ENCODE assay signal across 8 mouse cellular contexts in genomic region chr7:29905966-29906681, GRCm38 (mm10). TPM values are rescaled to one million over a fixed set of nuclear protein-coding genes. Genes with fewer than 3 reads are reported as not detected.
DNase-seq lines count a peak whose midpoint lies in the region; ATAC-seq lines count a peak whose summit lies in the region.

Zfp27 (minus strand) TSS chr7:29906572.

- peak within 1 kb of the TSS; percentile 89 for H3K9ac ChIP-seq in heart, embryonic 13.5 days
- H3K9ac ChIP-seq in liver, embryonic 12.5 days: peak within 1 kb of the TSS; percentile 73
- peak within 1 kb of the TSS; percentile 69 for H3K9ac ChIP-seq in stomach, embryonic 16.5 days (ENCODE audit: low read length)

- H3K4me3 ChIP-seq in brown adipose tissue, adult 24 weeks (ENCODE audit: insufficient read depth, low read depth, low read length): peak within 1 kb of the TSS; percentile 99
- peak within 1 kb of the TSS; percentile 69 for H3K4me3 ChIP-seq in heart, embryonic 13.5 days
- peak within 1 kb of the TSS; percentile 70 for H3K4me3 ChIP-seq in liver, embryonic 12.5 days
- peak within 1 kb of the TSS; percentile 77 for H3K4me3 ChIP-seq in stomach, embryonic 16.5 days (replicated peaks; ENCODE audit: low read length)

- H3K27ac ChIP-seq in brown adipose tissue, adult 24 weeks (replicated peaks; ENCODE audit: low read depth, low read length): peak within 1 kb of the TSS; percentile 94
- peak within 1 kb of the TSS; percentile 98 for H3K27ac ChIP-seq in heart, embryonic 13.5 days (replicated peaks)
- peak within 1 kb of the TSS; percentile 88 for H3K27ac ChIP-seq in liver, embryonic 12.5 days
- H3K27ac ChIP-seq in stomach, embryonic 16.5 days (ENCODE audit: low read length): peak within 1 kb of the TSS; percentile 94

- peak; percentile 69 for ATAC-seq in CD4-positive, CD25-positive, alpha-beta regulatory T cell, adult 4 months
- ATAC-seq in heart, embryonic 13.5 days (ENCODE audit: extremely low read depth, insufficient number of reproducible peaks, low FRiP score, low TSS enrichment): peak; percentile 67
- peak; percentile 80 for ATAC-seq in liver, embryonic 12.5 days
- ATAC-seq in stomach, embryonic 16.5 days (ENCODE audit: insufficient read depth, low FRiP score): peak; percentile 88

- H3K4me2 ChIP-seq in heart, embryonic 13.5 days: peak within 1 kb of the TSS; percentile 82
- peak within 1 kb of the TSS; percentile 83 for H3K4me2 ChIP-seq in liver, embryonic 12.5 days
- peak within 1 kb of the TSS; percentile 70 for H3K4me2 ChIP-seq in stomach, embryonic 16.5 days (ENCODE audit: low read depth, low read length)

- no peaks in the 10 kb centered on the region for H3K4me1 ChIP-seq in brown adipose tissue, adult 24 weeks (ENCODE audit: control insufficient read depth, insufficient read depth, insufficient read length, low read length)
- peaks cover 25% of the 10 kb centered on the region for H3K4me1 ChIP-seq in heart, embryonic 13.5 days
- peaks cover 21% of the 10 kb centered on the region for H3K4me1 ChIP-seq in liver, embryonic 12.5 days
- H3K4me1 ChIP-seq in stomach, embryonic 16.5 days (ENCODE audit: control insufficient read depth, insufficient read depth, low read length): no peaks in the 10 kb centered on the region

- peaks cover 27% of the 10 kb centered on the region for H3K36me3 ChIP-seq in heart, embryonic 13.5 days
- H3K36me3 ChIP-seq in liver, embryonic 12.5 days: peaks cover 16% of the 10 kb centered on the region
- H3K36me3 ChIP-seq in stomach, embryonic 16.5 days (ENCODE audit: control insufficient read depth, insufficient read depth, low read length): no peaks in the 10 kb centered on the region

- H3K9me3 ChIP-seq in heart, embryonic 13.5 days: no peaks in the 10 kb centered on the region
- H3K9me3 ChIP-seq in liver, embryonic 12.5 days (replicated peaks): no peaks in the 10 kb centered on the region
- no peaks in the 10 kb centered on the region for H3K9me3 ChIP-seq in stomach, embryonic 16.5 days (replicated peaks; ENCODE audit: control insufficient read depth, low read length)

- no peaks in the 10 kb centered on the region for H3K27me3 ChIP-seq in heart, embryonic 13.5 days (replicated peaks)
- H3K27me3 ChIP-seq in liver, embryonic 12.5 days (replicated peaks): no peaks in the 10 kb centered on the region
- no peaks in the 10 kb centered on the region for H3K27me3 ChIP-seq in stomach, embryonic 16.5 days (ENCODE audit: control insufficient read depth, insufficient read depth, low read length)

- under 1% methylated on average over 22 of the region's 22 CpGs for WGBS in heart, embryonic 13.5 days
- under 1% methylated on average over 22 of the region's 22 CpGs for WGBS in liver, embryonic 12.5 days (ENCODE audit: insufficient replicate concordance)
- under 1% methylated on average over 22 of the region's 22 CpGs for WGBS in stomach, embryonic 16.5 days

- peak; percentile 69 for DNase-seq in fat pad, adult 2 months (ENCODE audit: extremely low read depth, low read depth, low spot score)
- DNase-seq in kidney, postnatal 10 days: peak; percentile 75
- DNase-seq in neural tube, embryonic 10.5 days (ENCODE audit: extremely low spot score, low spot score): peak; percentile 82

RNA-seq across cellular contexts. Expression of gene Zfp27, which starts in this region (rescaled TPM):
- polyA plus RNA-seq in CD4-positive, CD25-positive, alpha-beta regulatory T cell, adult 4 months (2017; shearing (Covaris generic)): 1 to 10 TPM; 2.7 to 7.6 TPM
- polyA plus RNA-seq in brown adipose tissue, adult 24 weeks (2012; ENCODE audit: insufficient read depth, insufficient read length, missing spikeins): 5.5 and 7.1 TPM in 2 replicates
- polyA plus RNA-seq in heart, embryonic 13.5 days (2015; fragmentation: Nextera tagmentation; extraction: Ambion mirVana): 5.8 and 6.1 TPM in 2 replicates
- 2.6 and 3.4 TPM in 2 replicates for polyA plus RNA-seq in liver, embryonic 12.5 days (2016; fragmentation: Nextera tagmentation; extraction: Ambion mirVana)
- polyA plus RNA-seq in stomach, embryonic 16.5 days (2015; fragmentation: Nextera tagmentation; extraction: Ambion mirVana): 8.4 and 10.2 TPM in 2 replicates

Comparison
In these comparisons a context has a peak if more than half of its experiments do, and no peak if none do; other contexts are left out.
1. Peak in every context shown above with its lines: DNase-seq, ATAC-seq, H3K4me3 ChIP-seq and H3K27ac ChIP-seq.